Mouse (Mus musculus) intestine, embryonic 14.5 days (tissue): Measurements from ENCODE around the gene Lin7a. TPM values are rescaled to one million over a fixed set of nuclear protein-coding genes. Genes with fewer than 3 reads are reported as not detected.

Source experiments
- ATAC-seq: fragments of 200-750 bp; cut with Nextera tagmentation; replicated peaks from 2 replicates; pipeline ENCODE4 v1.8.0; 2017; ENCODE audit warnings: low read depth, moderate number of reproducible peaks, moderate TSS enrichment, moderate library complexity; ENCODE audit not compliant: low FRiP score, low TSS enrichment
- DNase-seq: peaks from one replicate; pipeline ENCODE4 v3.0.0-alpha.2; 2018; ENCODE audit warnings: low spot score
- H3K27ac ChIP-seq: fragments of 300-500 bp; sonication (generic); 2 replicates; pipeline ENCODE4 v1.5.1; 2014; ENCODE audit warnings: low read depth, mild to moderate bottlenecking, control low read depth
- H3K27me3 ChIP-seq: fragments of 300-500 bp; sonication (generic); replicated peaks from 2 replicates; pipeline ENCODE4 v1.6.1; 2014; ENCODE audit warnings: low read length, control low read depth; ENCODE audit not compliant: control insufficient read depth, insufficient read depth
- H3K36me3 ChIP-seq: fragments of 300-500 bp; sonication (generic); 2 replicates; pipeline ENCODE4 v1.6.1; 2014; ENCODE audit warnings: low read length, control low read depth; ENCODE audit not compliant: control insufficient read depth, insufficient read depth
- H3K4me1 ChIP-seq: fragments of 300-500 bp; sonication (generic); replicated peaks from 2 replicates; pipeline ENCODE4 v1.6.1; 2014; ENCODE audit warnings: low read length, control low read depth, mixed read lengths; ENCODE audit not compliant: control insufficient read depth, insufficient read depth
- H3K4me2 ChIP-seq: fragments of 300-500 bp; sonication (generic); 2 replicates; pipeline ENCODE4 v1.6.1; 2014; ENCODE audit warnings: low read length
- H3K4me3 ChIP-seq: fragments of 300-500 bp; sonication (generic); 2 replicates; pipeline ENCODE4 v1.5.1; 2014; ENCODE audit warnings: low read depth, low read length, control low read depth, mixed read lengths
- H3K9ac ChIP-seq: fragments of 300-500 bp; sonication (generic); 2 replicates; pipeline ENCODE4 v1.6.1; 2014; ENCODE audit warnings: mild to moderate bottlenecking, low read length
- H3K9me3 ChIP-seq: fragments of 300-500 bp; sonication (generic); 2 replicates; pipeline ENCODE4 v1.6.1; 2016; ENCODE audit warnings: low read length, control low read depth; ENCODE audit not compliant: control insufficient read depth
- WGBS: fragments of 180-500 bp; shearing (Covaris S2); extraction: QIAGEN DNeasy Blood & Tissue Kit; methylation state at CpG from one replicate; pipeline ENCODE4 v1.1.7; 2014; 5-methylcytosine and 5-hydroxymethylcytosine counted together
- polyA plus RNA-seq: library from polyadenylated mRNA; unstranded; fragments of >200 nt; fragmentation: Nextera tagmentation; extraction: Ambion mirVana; gene quantifications from 2 replicates; pipeline ENCODE4 v1.2.1, GENCODE M21; 2014

Lin7a gene
- polyA plus RNA-seq, 1 experiment from 2014 or later, result 5.9 TPM

- H3K9me3 ChIP-seq, result no peaks in the 10 kb centered on the region
- no peaks in the 10 kb centered on the region for H3K36me3 ChIP-seq
- WGBS, result 91% methylated on average over 4 of the region's 4 CpGs
- H3K4me2 ChIP-seq, result no peak overlapping the region
- no peak overlapping the region for H3K9ac ChIP-seq
- no peaks in the 10 kb centered on the region for H3K4me1 ChIP-seq
- ATAC-seq (no peak), DNase-seq (no peak)
- no peaks in the 10 kb centered on the region for H3K27me3 ChIP-seq
- no peak overlapping the region for H3K4me3 ChIP-seq
- H3K27ac ChIP-seq, result no peak overlapping the region
These were observed 18.1 kb upstream of the Lin7a start for GRCm38 (mm10) chr10:107253191-107253965.

- no peak for ATAC-seq
- Histone ChIP-seq H3K27ac (no peak overlapping the region), H3K4me2 (no peak overlapping the region), H3K27me3 (no peaks in the 10 kb centered on the region), H3K9me3 (no peaks in the 10 kb centered on the region), H3K36me3 (no peaks in the 10 kb centered on the region), H3K4me3 (no peak overlapping the region), H3K9ac (no peak overlapping the region), H3K4me1 (no peaks in the 10 kb centered on the region)
- DNase-seq, result no peak
These were observed 16.8 kb upstream of the Lin7a start for GRCm38 (mm10) chr10:107254656-107255055.

DNA sequence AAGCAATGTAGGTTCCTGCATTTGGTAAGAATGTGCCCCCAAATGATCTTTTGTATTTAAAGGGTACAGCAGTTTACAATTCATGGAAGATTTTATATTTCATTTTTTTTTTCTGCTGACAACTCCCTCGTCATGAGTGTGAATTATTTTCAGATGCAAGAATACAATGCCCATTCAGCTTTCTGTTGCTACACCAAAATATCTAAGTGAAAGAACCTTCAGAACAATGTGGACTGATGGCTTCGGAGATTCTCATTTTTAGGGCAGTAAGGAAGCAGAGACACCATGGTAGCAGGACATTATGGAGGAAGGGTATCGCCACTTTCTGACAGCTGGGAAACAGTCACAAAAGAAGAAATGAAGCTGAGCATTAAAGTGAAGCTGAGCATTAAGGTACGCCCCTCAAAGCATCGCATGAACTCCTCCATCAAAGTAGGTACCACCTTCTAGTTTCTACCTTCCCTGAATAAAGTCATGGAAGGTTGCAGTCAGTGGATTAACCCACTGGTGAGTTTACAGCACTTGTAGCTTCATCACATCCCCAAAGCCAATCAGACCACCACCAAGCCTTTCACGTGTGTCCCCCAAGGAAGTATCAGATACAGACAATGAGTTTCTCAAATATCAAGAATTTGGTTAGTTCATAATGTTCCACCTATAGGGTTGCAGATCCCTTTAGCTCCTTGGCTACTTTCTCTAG is 16.0 kb upstream of the Lin7a start:
- Histone ChIP-seq H3K27me3 (no peaks in the 10 kb centered on the region), H3K4me3 (no peak overlapping the region), H3K27ac (no peak overlapping the region), H3K9ac (no peak overlapping the region), H3K9me3 (no peaks in the 10 kb centered on the region), H3K4me2 (no peak overlapping the region), H3K4me1 (no peaks in the 10 kb centered on the region), H3K36me3 (no peaks in the 10 kb centered on the region)
- ATAC-seq (no peak), DNase-seq (no peak)
- WGBS, result 87% methylated on average over 6 of the region's 6 CpGs

DNA sequence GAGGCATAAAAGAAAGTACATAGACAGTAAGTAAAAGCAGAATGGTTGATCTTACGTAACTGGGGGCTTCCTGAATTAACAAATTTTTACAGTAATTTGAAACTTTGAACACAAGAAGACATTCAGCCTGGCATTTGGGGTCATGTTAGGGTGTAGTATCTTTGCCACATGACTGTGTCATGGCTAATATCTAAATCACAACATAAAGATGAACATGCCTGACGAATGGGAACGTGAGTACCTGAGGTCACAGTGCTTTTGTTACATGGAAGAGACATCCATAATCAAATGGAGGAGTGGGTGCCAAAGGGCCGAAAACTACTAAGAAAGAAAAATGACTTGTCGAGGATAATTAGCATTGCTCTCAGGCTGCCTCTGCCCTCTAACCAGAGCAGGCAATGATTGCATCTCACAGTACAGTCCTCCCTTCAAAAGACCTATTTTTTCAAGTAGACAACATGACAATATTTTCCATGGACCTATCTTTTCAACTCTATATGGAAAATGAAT is 15.0 kb upstream of the Lin7a start:
- no peak overlapping the region for H3K4me2 ChIP-seq
- H3K36me3 ChIP-seq, result no peaks in the 10 kb centered on the region
- H3K9ac ChIP-seq, result no peak overlapping the region
- H3K27ac ChIP-seq, result no peak overlapping the region
- DNase-seq (no peak), ATAC-seq (no peak)
- H3K4me1 ChIP-seq, result no peaks in the 10 kb centered on the region
- WGBS, result 80% methylated on average over 5 of the region's 5 CpGs
- H3K27me3 ChIP-seq, result no peaks in the 10 kb centered on the region
- no peak overlapping the region for H3K4me3 ChIP-seq
- no peaks in the 10 kb centered on the region for H3K9me3 ChIP-seq

DNA sequence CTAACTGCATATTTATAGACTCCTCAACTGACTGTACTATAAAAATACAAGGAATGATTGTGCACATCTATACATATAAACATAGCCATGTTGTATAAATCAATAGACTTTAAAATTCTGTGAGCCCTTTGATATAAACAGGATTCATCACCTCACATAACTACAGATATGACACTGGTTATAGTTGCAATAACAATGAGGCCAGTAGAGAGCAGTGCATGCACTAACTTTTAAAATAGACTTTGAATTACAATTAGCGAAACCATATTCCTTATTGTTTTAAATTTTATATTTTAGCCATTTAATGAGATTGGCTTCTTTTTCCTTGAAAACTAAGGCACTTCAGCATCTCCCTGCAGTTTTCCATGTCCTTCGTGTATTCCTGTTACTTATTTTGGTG is 11.1 kb upstream of the Lin7a start:
- DNase-seq (no peak), ATAC-seq (no peak)
- no peaks in the 10 kb centered on the region for H3K9me3 ChIP-seq
- no peaks in the 10 kb centered on the region for H3K36me3 ChIP-seq
- no peak overlapping the region for H3K27ac ChIP-seq
- no peaks in the 10 kb centered on the region for H3K27me3 ChIP-seq
- no peak overlapping the region for H3K4me3 ChIP-seq
- H3K4me1 ChIP-seq, result no peaks in the 10 kb centered on the region
- no peak overlapping the region for H3K9ac ChIP-seq
- 80% methylated on average over 2 of the region's 2 CpGs for WGBS
- H3K4me2 ChIP-seq, result no peak overlapping the region

DNA sequence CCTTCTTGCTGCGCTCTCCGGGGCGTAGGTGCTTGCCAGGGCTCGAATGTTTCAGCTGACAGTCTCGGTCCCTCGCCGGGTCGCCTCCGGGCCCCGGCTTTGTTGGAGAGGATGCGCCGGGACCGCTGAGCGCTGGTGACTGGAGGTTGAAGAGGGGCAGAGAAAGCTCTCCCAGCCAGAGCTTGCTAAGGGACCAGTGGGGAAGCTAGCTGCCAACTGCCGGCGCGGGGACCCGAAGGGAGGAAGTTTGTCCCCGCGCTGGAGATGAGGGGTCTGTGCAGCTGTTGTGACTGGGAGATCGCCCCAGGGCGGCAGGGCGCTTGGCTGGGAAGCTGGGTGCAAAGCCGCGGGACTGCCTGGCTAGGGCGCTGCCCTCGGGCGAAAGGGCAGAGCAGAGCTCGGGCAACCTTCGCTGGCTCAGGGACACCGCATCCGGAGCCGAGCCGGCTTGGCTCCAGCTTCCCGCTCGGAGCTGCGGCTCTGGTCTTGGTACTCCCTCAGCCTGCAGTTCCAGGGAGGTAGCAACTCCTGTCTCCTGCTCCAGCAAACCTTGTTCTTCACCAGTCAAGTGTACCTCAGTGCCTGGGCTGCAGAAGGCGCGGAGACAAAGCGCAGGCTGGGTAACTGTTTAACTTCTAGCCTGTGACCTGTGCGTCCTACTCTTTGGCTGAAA is 781 bp downstream of the Lin7a start:
- under 1% methylated on average over 41 of the region's 41 CpGs for WGBS
- peak overlapping the region; percentile 88 for H3K4me2 ChIP-seq
- DNase-seq, result peak; percentile 79
- H3K9ac ChIP-seq, result peak overlapping the region; percentile 44
- 0 out of 2 replicates have a peak overlapping the region, but pooled peaks have one; percentile 22 for H3K27ac ChIP-seq
- no peaks in the 10 kb centered on the region for H3K4me1 ChIP-seq
- peak overlapping the region; percentile 55 for H3K4me3 ChIP-seq
- peaks cover 21% of the 10 kb centered on the region for H3K27me3 ChIP-seq
- peak; percentile 74 for ATAC-seq
- H3K9me3 ChIP-seq, result no peaks in the 10 kb centered on the region
- no peaks in the 10 kb centered on the region for H3K36me3 ChIP-seq

GRCm38 (mm10) chr10:107272804-107273145 is 1.3 kb downstream of the Lin7a start:
- 6% methylated on average over 11 of the region's 11 CpGs for WGBS
- Histone ChIP-seq H3K36me3 (no peaks in the 10 kb centered on the region), H3K4me1 (no peaks in the 10 kb centered on the region), H3K4me3 (peak overlapping the region; percentile 55), H3K9me3 (no peaks in the 10 kb centered on the region), H3K27me3 (peaks cover 21% of the 10 kb centered on the region), H3K27ac (0 out of 2 replicates have a peak overlapping the region, but pooled peaks have one; percentile 22), H3K4me2 (peak overlapping the region; percentile 88), H3K9ac (peak overlapping the region; percentile 44)
- DNase-seq (no peak), ATAC-seq (peak; percentile 51)

DNA sequence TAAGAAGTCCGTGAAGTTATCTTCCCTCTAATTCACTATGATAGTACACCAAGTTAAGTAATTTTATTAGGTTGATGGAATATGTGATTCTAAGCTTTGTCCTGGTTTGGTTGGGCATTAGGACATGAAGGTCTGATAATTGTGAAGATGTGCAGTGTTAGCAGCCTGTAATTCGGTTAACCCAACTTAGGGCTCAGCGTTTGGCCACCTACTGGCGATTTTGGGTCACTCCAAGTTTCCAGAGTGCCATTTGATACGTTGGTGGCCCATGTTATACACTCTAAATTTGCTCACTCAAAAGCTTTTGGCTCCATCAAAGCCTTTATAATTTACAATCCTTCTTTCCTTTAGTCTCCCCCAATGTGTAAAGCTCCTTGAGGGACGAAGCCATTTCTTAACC is 2.4 kb downstream of the Lin7a start:
- 53% methylated on average over 6 of the region's 6 CpGs for WGBS
- H3K36me3 ChIP-seq, result no peaks in the 10 kb centered on the region
- H3K27ac ChIP-seq, result no peak overlapping the region
- peaks cover 21% of the 10 kb centered on the region for H3K27me3 ChIP-seq
- H3K4me3 ChIP-seq, result no peak overlapping the region
- H3K4me2 ChIP-seq, result no peak overlapping the region
- no peak overlapping the region for H3K9ac ChIP-seq
- DNase-seq, result no peak
- H3K9me3 ChIP-seq, result no peaks in the 10 kb centered on the region
- H3K4me1 ChIP-seq, result no peaks in the 10 kb centered on the region
- ATAC-seq, result no peak
